Mouse (Mus musculus) lung, embryonic 14.5 days (tissue): ENCODE data around the gene Msl1. TPM values are rescaled to one million over a fixed set of nuclear protein-coding genes. Genes with fewer than 3 reads are reported as not detected.
A peak's percentile ranks its signal among the peaks of the same experiment; 100 is the strongest.

Experiments used
- ATAC-seq: fragments of 200-750 bp; cut with Nextera tagmentation; 2 replicates; pipeline ENCODE4 v1.8.0; 2017; ENCODE audit warnings: mild to moderate bottlenecking, moderate TSS enrichment, moderate library complexity; ENCODE audit not compliant: insufficient read depth
- DNase-seq: peaks from one replicate; pipeline ENCODE4 v3.0.0-alpha.2; 2015
- H3K27ac ChIP-seq: fragments of 300-500 bp; sonication (generic); 2 replicates; pipeline ENCODE4 v1.5.1; 2014; ENCODE audit warnings: low read depth, mild to moderate bottlenecking, moderate library complexity
- H3K27me3 ChIP-seq: fragments of 300-500 bp; sonication (generic); 2 replicates; pipeline ENCODE4 v1.6.1; 2014; ENCODE audit warnings: low read length, control low read depth; ENCODE audit not compliant: insufficient read depth
- H3K36me3 ChIP-seq: fragments of 300-500 bp; sonication (generic); 2 replicates; pipeline ENCODE4 v1.6.1; 2014; ENCODE audit warnings: control low read depth; ENCODE audit not compliant: insufficient read depth
- H3K4me1 ChIP-seq: fragments of 300-500 bp; sonication (generic); 2 replicates; pipeline ENCODE4 v1.6.1; 2014; ENCODE audit warnings: antibody characterized with exemption, control low read depth; ENCODE audit not compliant: insufficient read depth
- H3K4me2 ChIP-seq: fragments of 300-500 bp; sonication (generic); 2 replicates; pipeline ENCODE4 v1.6.1; 2014; ENCODE audit warnings: mild to moderate bottlenecking
- H3K4me3 ChIP-seq: fragments of 300-500 bp; sonication (generic); 2 replicates; pipeline ENCODE4 v1.5.1; 2014; ENCODE audit warnings: low read depth, low read length
- H3K9ac ChIP-seq: fragments of 300-500 bp; sonication (generic); 2 replicates; pipeline ENCODE4 v1.6.1; 2014
- H3K9me3 ChIP-seq: fragments of 300-500 bp; sonication (generic); 2 replicates; pipeline ENCODE4 v1.6.1; 2016; ENCODE audit warnings: low read depth, low read length, control low read depth
- CTCF ChIP-seq: IDR thresholded peaks from 2 replicates; pipeline ENCODE4 v1.5.1; 2016; ENCODE audit warnings: antibody characterized with exemption, low read depth
- WGBS: fragments of 180-500 bp; shearing (Covaris S2); extraction: QIAGEN DNeasy Blood & Tissue Kit; methylation state at CpG from one replicate; pipeline ENCODE4 v1.1.7; 2014; 5-methylcytosine and 5-hydroxymethylcytosine counted together
- polyA plus RNA-seq: library from polyadenylated mRNA; unstranded; fragments of >200 nt; fragmentation: Nextera tagmentation; extraction: Ambion mirVana; gene quantifications from 2 replicates; pipeline ENCODE4 v1.2.1, GENCODE M21; 2014

Msl1 gene
- polyA plus RNA-seq, 1 experiment from 2014 or later, result 16.3 TPM

DNA sequence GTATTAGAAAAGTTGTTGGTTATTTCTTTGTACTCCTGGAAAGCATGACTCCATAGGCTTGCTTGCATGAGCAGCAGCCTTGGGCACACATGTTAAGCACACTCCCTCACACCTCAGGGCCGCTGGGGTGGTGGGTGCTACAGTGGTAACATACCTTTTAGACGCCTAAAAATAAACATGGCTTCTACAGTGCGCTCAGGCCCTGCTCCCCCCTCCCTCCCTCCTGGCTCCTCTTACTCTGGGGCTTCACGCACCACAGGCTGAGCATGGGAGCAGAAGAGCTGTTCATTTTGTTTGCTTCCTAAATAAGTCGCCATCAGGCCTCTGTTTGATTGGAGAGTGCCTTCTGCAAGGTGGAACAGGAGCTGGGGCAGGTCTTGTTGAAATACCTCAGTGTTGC lies 2.0 kb downstream of the Msl1 start:
- Histone ChIP-seq H3K27me3 (no peaks in the 10 kb centered on the region), H3K9me3 (no peaks in the 10 kb centered on the region), H3K4me3 (peak overlapping the region; percentile 100), H3K9ac (peak overlapping the region; percentile 99), H3K27ac (peak overlapping the region; percentile 58; the same call in 1 of the 2 replicates), H3K4me1 (peaks cover 17% of the 10 kb centered on the region), H3K36me3 (peaks cover 51% of the 10 kb centered on the region), H3K4me2 (peak overlapping the region; percentile 85)
- 2% methylated on average over 5 of the region's 5 CpGs for WGBS
- ATAC-seq, result no peak
- no peak for DNase-seq
- TF ChIP-seq CTCF, result no peak

DNA sequence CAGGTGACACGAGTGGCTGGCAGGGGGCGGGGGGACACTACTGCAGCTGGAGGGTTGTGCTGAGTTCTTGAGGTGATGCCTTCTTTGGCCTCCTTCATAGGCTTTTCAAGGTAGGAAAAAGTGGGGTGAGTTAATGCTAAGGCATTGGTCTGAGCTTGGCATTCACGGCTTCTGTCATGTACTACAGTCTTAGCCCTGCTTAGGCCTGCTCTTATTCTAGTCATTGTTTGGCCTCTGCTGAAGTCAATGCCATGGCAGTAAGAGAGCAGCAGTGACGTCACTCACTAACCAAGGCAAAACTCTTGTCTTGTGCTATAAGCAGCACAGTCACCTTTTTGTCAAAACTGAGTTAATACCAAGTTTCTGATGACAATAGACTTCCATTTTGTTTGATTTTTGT lies 2.6 kb downstream of the Msl1 start:
- peaks cover 17% of the 10 kb centered on the region for H3K4me1 ChIP-seq
- peak overlapping the region; percentile 58; the same call in 1 of the 2 replicates for H3K27ac ChIP-seq
- WGBS, result 40% methylated on average over 4 of the region's 4 CpGs

DNA sequence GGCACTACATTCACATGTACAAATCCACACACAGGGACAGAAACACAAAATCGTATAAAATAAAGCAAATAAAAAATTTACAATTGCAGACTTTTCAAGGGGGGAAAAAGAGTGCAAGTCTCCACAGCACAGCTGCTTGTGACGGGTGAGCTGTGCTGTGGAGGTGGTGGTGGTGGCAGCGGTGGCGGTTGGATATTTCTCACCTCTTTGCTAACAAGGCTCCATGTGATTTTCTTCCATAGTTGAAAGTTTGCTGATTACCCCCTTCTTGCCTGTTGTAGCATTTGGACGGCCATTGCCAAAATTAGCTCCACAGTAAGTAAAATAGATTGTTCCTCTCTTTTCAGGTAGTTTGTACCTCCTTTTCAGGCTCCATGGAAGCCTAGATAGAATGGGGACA lies 9.3 kb downstream of the Msl1 start, which contains the start of gene Casc3:
Gene Casc3, plus strand, starts transcription at position 301 of the 400 bp plus-strand sequence.
- no peak within 1 kb of the TSS for H3K4me3 ChIP-seq
- 90% methylated on average over 5 of the region's 5 CpGs for WGBS
- H3K27me3 ChIP-seq, result no peaks in the 10 kb centered on the region
- no peak within 1 kb of the TSS for H3K4me2 ChIP-seq
- DNase-seq, result no peak
- H3K9me3 ChIP-seq, result no peaks in the 10 kb centered on the region
- ATAC-seq, result no peak
- H3K9ac ChIP-seq, result no peak within 1 kb of the TSS
- no peak within 1 kb of the TSS for H3K27ac ChIP-seq
- no peak for TF ChIP-seq CTCF
- peaks cover 86% of the 10 kb centered on the region for H3K36me3 ChIP-seq
- H3K4me1 ChIP-seq, result peaks cover 3% of the 10 kb centered on the region; the same call in 1 of the 2 replicates

More for the DNA sequence above, 2.6 kb downstream of the Msl1 start:
- H3K4me3 ChIP-seq, result peak overlapping the region; percentile 100
- no peak for ATAC-seq
- H3K4me2 ChIP-seq, result peak overlapping the region; percentile 85
- H3K27me3 ChIP-seq, result no peaks in the 10 kb centered on the region
- TF ChIP-seq CTCF, result no peak
- peak; percentile 43 for DNase-seq
- peak overlapping the region; percentile 99 for H3K9ac ChIP-seq
- H3K9me3 ChIP-seq, result no peaks in the 10 kb centered on the region
- H3K36me3 ChIP-seq, result peaks cover 57% of the 10 kb centered on the region

DNA sequence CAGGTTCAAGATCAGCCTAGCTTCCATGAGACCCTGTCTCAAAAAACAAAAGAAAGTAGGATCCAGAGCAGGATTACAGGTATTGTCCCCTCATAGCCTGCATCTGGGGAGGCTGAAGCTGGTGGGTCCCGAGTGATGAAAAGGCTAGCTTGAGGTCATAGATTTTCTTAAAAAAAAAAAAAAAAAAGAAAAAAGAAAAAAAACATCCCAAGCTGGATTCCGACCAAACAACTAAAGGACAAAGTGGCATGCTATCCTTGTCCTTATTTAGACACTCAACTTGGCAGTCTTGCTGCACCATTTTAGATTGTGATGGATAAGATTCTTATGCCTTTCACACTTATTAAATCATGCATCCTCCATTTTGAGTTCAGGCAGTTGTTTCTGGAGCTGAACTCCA lies 13.1 kb downstream of the Msl1 start:
- 63% methylated on average over 2 of the region's 2 CpGs for WGBS
- H3K36me3 ChIP-seq, result peaks cover 67% of the 10 kb centered on the region

DNA sequence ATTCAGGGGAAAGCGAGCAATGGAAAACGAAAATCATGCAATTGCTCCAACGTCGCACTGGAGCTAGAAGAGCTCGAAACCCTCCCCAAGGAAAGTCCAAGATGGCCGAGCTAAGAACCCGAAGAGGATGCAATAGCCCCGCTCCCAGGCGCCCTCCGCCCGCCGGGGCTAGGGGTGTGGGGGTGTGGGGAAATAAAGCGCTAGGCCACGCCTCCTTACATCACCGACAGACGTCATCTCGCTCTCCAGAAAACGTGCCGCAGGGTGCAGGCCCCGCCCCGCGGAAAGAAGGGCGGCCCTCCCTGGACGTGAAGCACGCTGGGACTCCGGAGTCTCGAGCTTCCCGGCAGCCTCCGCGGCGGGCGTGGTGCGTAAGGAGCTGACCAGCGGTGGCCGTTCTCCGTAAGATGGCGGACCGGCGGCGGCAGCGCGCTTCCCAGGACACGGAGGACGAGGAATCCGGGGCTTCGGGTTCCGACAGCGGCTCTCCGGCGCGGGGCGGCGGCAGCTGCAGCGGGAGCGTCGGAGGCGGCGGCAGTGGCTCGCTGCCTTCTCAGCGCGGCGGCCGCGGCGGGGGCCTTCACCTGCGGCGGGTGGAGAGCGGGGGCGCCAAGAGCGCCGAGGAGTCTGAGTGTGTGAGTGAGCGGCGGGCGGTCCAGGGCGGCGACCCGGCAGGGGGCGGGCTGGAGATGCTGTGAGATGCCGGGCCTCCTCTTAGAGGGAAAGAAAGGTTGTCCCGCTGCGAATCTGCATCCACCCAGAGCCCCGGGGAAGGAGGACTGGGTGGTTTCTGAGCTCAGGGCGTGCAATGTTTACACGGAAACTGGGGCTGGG lies 14.4 kb downstream of the Msl1 start:
- H3K9ac ChIP-seq, result peak overlapping the region; percentile 89
- peak; percentile 52 for TF ChIP-seq CTCF
- H3K4me2 ChIP-seq, result peak overlapping the region; percentile 72
- H3K27me3 ChIP-seq, result no peaks in the 10 kb centered on the region
- peak overlapping the region; percentile 96 for H3K27ac ChIP-seq
- under 1% methylated on average over 81 of the region's 84 CpGs for WGBS
- H3K4me3 ChIP-seq, result peak overlapping the region; percentile 84
- DNase-seq, result peak; percentile 100
- H3K9me3 ChIP-seq, result no peaks in the 10 kb centered on the region
- peaks cover 66% of the 10 kb centered on the region for H3K36me3 ChIP-seq
- H3K4me1 ChIP-seq, result peaks cover 9% of the 10 kb centered on the region
- ATAC-seq, result peak; percentile 98

More for the DNA sequence above, 13.1 kb downstream of the Msl1 start:
- TF ChIP-seq CTCF, result no peak
- Histone ChIP-seq H3K9me3 (no peaks in the 10 kb centered on the region), H3K9ac (0 out of 2 replicates have a peak overlapping the region, but pooled peaks have one; percentile 89), H3K27me3 (no peaks in the 10 kb centered on the region), H3K4me2 (peak overlapping the region; percentile 72), H3K27ac (peak overlapping the region; percentile 96; the same call in 1 of the 2 replicates), H3K4me1 (peaks cover 9% of the 10 kb centered on the region), H3K4me3 (peak overlapping the region; percentile 84; the same call in 1 of the 2 replicates)
- DNase-seq, result no peak
- ATAC-seq, result no peak

DNA sequence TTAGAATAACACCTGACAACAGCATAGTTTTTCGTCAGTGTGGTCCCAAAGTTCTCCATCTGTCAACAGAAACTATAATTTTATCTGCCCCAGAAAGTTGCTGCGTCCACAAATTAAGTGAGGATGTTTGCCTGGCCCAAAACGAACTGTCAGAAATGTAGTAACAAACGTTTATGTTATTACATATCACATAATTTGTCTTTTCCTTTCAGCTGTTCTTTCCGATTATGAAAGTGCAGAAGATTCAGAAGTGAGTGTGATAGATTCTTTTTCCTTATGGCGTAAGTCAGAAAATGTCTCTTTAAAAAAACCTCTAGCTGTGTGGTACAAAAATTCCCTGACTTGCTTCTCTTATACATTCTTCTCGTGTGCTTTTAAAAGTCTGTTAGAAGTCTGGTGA lies 15.4 kb downstream of the Msl1 start:
- H3K9ac ChIP-seq, result peak overlapping the region; percentile 89
- H3K27ac ChIP-seq, result peak overlapping the region; percentile 96; the same call in 1 of the 2 replicates
- peaks cover 65% of the 10 kb centered on the region for H3K36me3 ChIP-seq
- H3K4me2 ChIP-seq, result peak overlapping the region; percentile 72
- no peak for TF ChIP-seq CTCF
- no peaks in the 10 kb centered on the region for H3K27me3 ChIP-seq
- H3K4me1 ChIP-seq, result peaks cover 9% of the 10 kb centered on the region
- DNase-seq (peak; percentile 72), ATAC-seq (no peak)
- peak overlapping the region; percentile 84 for H3K4me3 ChIP-seq
- WGBS, result 29% methylated on average over 7 of the region's 7 CpGs
- H3K9me3 ChIP-seq, result no peaks in the 10 kb centered on the region

DNA sequence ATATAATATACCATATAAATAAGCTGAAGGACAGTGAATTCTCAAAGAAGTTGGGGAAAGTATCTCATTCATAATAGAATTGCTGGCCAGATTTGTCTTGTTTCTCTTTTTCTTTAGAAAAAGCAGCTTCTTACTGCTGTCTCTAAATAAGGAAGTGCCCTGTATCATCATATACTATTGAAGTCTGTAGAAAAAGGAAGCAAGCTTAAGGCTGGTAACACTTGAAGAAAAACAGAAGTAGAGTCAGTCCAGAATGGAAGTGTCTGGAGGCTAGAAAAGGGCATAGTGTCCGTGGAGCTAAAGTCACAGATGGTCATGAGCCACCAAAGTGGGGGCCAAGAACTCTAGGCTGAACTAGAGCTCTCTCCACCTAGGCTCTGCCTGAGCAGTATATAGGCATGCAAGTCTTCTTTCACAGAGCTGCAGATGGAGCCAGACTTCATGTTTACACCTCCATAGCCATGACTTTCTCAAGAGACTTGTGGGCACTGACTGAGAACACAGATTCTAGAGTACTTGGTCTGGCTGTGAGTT lies 21.5 kb downstream of the Msl1 start:
- DNase-seq, result no peak
- H3K4me2 ChIP-seq, result no peak overlapping the region
- H3K36me3 ChIP-seq, result peaks cover 95% of the 10 kb centered on the region
- ATAC-seq, result no peak
- no peak overlapping the region for H3K9ac ChIP-seq
- no peaks in the 10 kb centered on the region for H3K27me3 ChIP-seq
- H3K27ac ChIP-seq, result no peak overlapping the region
- no peaks in the 10 kb centered on the region for H3K4me1 ChIP-seq
- no peaks in the 10 kb centered on the region for H3K9me3 ChIP-seq
- 92% methylated on average over 1 of the region's 1 CpGs for WGBS
- no peak overlapping the region for H3K4me3 ChIP-seq
- TF ChIP-seq CTCF, result no peak
